Mouse (Mus musculus) CH12.LX (cell line): ENCODE measurements around the gene Zfp574.
A peak's percentile ranks its signal among the peaks of the same experiment; 100 is the strongest.

Source experiments
- CHD2 ChIP-seq: IDR thresholded peaks from 2 replicates; pipeline ENCODE4 v1.6.1; 2011; ENCODE audit warnings: low read length, improper control_type of control experiment
- CTCF ChIP-seq, 2 experiments: IDR thresholded peaks in 1 of 2; conservative IDR thresholded peaks in 1 of 2; 2 replicates each; pipeline ENCODE4 v1.5.1; 2011 to 2012; ENCODE audit warnings: low read depth in 2 of 2, low read length in 2 of 2, improper control_type of control experiment in 1 of 2, inconsistent platforms in 1 of 2, mild to moderate bottlenecking in 1 of 2, moderate library complexity in 1 of 2
- E2F4 ChIP-seq: IDR thresholded peaks from 2 replicates; pipeline ENCODE4 v1.6.1; 2011; ENCODE audit warnings: low read depth, low read length, improper control_type of control experiment; ENCODE audit not compliant: insufficient replicate concordance
- EP300 ChIP-seq: IDR thresholded peaks from 2 replicates; pipeline ENCODE4 v1.6.1; 2011; ENCODE audit warnings: low read length, improper control_type of control experiment
- ETS1 ChIP-seq: conservative IDR thresholded peaks from 2 replicates; pipeline ENCODE4 v1.6.1; 2012; ENCODE audit warnings: low read depth, mild to moderate bottlenecking, inconsistent platforms, low read length, improper control_type of control experiment, moderate library complexity
- KAT2A ChIP-seq: IDR thresholded peaks from 2 replicates; pipeline ENCODE4 v1.6.1; 2012; ENCODE audit warnings: low read length, improper control_type of control experiment, inconsistent platforms; ENCODE audit not compliant: insufficient replicate concordance
- MAZ ChIP-seq: IDR thresholded peaks from 2 replicates; pipeline ENCODE4 v1.6.1; 2012; ENCODE audit warnings: low read depth, mild to moderate bottlenecking, inconsistent platforms, low read length, improper control_type of control experiment, moderate library complexity
- POLR2A ChIP-seq: IDR thresholded peaks from 2 replicates; pipeline ENCODE4 v1.6.1; 2011; ENCODE audit warnings: low read depth, mild to moderate bottlenecking, improper control_type of control experiment, low read length
- RAD21 ChIP-seq: IDR thresholded peaks from 2 replicates; pipeline ENCODE4 v1.6.1; 2011; ENCODE audit warnings: low read depth, mild to moderate bottlenecking, low read length, improper control_type of control experiment, moderate library complexity
- RCOR1 ChIP-seq: conservative IDR thresholded peaks from 2 replicates; pipeline ENCODE4 v1.6.1; 2012; ENCODE audit warnings: low read depth, mild to moderate bottlenecking, inconsistent platforms, low read length, improper control_type of control experiment
- UBTF ChIP-seq: IDR thresholded peaks from 2 replicates; pipeline ENCODE4 v1.6.1; 2012; ENCODE audit warnings: low read depth, mild to moderate bottlenecking, inconsistent platforms, low read length, improper control_type of control experiment, moderate library complexity
- USF1 ChIP-seq: IDR thresholded peaks from 2 replicates; pipeline ENCODE4 v1.6.1; 2014; ENCODE audit warnings: low read depth, mild to moderate bottlenecking, inconsistent platforms, low read length, improper control_type of control experiment
- ZC3H11A ChIP-seq: IDR thresholded peaks from 2 replicates; pipeline ENCODE4 v1.6.1; 2012; ENCODE audit warnings: low read depth, mild to moderate bottlenecking, inconsistent platforms, low read length, improper control_type of control experiment
- ZKSCAN1 ChIP-seq: IDR thresholded peaks from 2 replicates; pipeline ENCODE4 v1.6.1; 2012; ENCODE audit warnings: low read depth, inconsistent platforms, low read length, improper control_type of control experiment, borderline replicate concordance

GRCm38 (mm10) chr7:25025855-25026439 lies 46.4 kb upstream of the Zfp574 start:
- no peak for TF ChIP-seq ETS1
- TF ChIP-seq KAT2A: no peak
- TF ChIP-seq CTCF (conservative IDR thresholded peaks at IDR 0.05 in 1 of 2, IDR thresholded peaks at IDR 0.05 in 1 of 2; ENCODE audit: low read depth in 2 of 2, low read length in 2 of 2): peak in 1 of 2 experiments; percentile 55; a peak in 2 of 4 replicates
- no peak for TF ChIP-seq ZC3H11A
- TF ChIP-seq E2F4: no peak
- TF ChIP-seq MAZ: no peak
- no peak for TF ChIP-seq POLR2A
- no peak for TF ChIP-seq CHD2
- no peak for TF ChIP-seq ZKSCAN1
- no peak for TF ChIP-seq USF1
- peak; percentile 46 for TF ChIP-seq RAD21
- no peak for TF ChIP-seq EP300
- no peak for TF ChIP-seq RCOR1
- TF ChIP-seq UBTF: no peak
